Mouse (Mus musculus): ENCODE data around the gene Rad23a. TPM values are rescaled to one million over a fixed set of nuclear protein-coding genes. Genes with fewer than 3 reads are reported as not detected.

Rad23a gene
- polyA plus RNA-seq, 1 experiment from 2014 or later: 78.1 TPM

DNA sequence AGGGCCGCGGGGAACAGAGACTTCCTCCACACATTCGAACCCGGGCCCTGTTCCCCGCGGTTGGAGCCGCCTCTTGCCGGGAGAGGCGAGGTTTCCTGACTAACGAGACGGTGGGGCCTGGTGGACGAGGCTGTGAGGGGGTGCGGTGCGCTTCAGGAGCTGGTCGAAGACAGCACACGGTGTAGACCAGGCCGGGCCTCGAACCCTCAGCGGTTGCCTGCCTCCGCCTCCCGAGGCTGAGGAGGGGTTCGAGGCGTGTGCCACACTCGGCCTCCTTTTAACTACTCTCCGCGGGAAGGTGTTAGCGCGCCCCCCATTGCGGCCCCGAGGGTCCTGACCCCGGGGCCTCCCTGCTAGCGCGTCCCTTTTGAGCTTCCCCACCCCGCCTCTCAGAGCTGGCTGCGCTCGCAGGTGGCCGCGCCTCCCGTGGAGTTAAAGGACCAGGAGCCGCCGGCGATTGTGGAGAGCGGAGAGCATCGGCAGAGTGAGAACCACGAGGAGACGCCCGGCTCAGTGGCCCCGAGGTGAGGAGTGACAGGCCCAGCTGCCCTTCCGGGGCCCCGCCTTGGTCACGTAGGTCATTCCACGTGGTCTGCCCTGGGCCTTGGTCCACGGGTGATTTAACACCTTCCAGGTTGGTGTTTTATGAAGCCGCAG, 32.0 kb upstream of the Rad23a start:
- ATAC-seq (ENCODE audit: low read depth): peak; percentile 52
- Histone ChIP-seq H3K9me3 (ENCODE audit: control insufficient read depth, low read length) (no peaks in the 10 kb centered on the region), H3K36me3 (ENCODE audit: control insufficient read depth, insufficient read depth, low read length) (peaks cover 22% of the 10 kb centered on the region), H3K4me1 (ENCODE audit: control insufficient read depth, insufficient read depth, low read length) (no peaks in the 10 kb centered on the region; the same call in 1 of the 2 replicates), H3K27me3 (ENCODE audit: control insufficient read depth, insufficient read depth, low read length) (peaks cover 4% of the 10 kb centered on the region; the same call in 1 of the 2 replicates), H3K27ac (ENCODE audit: low read depth, low read length) (no peak overlapping the region), H3K4me2 (ENCODE audit: low read depth, low read length) (peak overlapping the region; percentile 71), H3K9ac (replicated peaks; ENCODE audit: low read depth, low read length) (peak overlapping the region; percentile 32), H3K4me3 (ENCODE audit: low read depth, low read length) (peak overlapping the region; percentile 32)
- 4% methylated on average over 49 of the region's 54 CpGs for WGBS

DNA sequence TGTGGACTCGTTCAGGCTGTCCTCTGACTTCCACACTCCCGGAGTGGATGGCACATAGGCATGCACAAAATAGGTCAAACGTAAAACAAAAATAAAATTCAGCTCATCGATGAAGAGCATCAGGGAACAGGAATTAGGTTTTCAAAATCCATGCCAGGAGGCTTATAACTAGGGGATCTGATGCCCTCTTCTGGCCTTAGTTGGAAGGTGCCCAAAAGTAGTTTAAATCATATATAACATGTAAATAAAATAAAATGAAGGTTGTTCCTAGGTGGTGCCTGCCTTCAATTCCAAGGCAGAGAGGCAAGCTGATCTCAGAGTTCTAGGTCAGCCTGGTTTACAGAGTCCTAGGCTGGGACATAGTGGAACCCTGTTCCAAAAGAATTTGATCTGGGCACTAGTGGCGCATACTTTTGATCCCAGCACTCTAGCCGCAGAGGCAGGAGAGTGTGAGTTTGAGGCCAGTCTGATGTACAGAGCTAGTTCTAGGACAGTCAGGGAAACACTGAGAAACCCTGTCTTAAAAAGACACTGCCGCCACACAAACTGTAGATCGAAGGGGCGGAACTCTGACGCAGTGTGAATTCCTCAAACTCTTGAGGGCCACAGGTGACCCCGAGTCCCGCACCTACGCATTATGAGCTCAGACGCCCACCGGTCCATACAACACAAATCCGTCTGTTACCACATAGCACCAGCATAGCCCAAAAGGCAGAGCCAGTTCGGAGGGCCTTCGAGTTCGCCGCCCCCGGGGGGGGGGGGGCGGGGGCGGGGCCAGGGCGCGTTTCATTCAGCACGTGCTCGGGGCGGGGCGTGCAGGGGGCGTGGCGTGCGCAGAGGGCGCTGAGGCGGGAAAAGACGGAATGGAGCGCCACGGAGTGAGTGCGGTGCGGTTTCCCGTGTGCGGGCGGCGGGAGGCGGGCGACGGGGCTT, 31.2 kb upstream of the Rad23a start, which contains the start of gene Syce2:
Gene Syce2 (plus strand): TSS at position 736 of the 933 bp plus-strand sequence.
- H3K4me1 ChIP-seq (ENCODE audit: control insufficient read depth, insufficient read depth, low read length): no peaks in the 10 kb centered on the region; the same call in 1 of the 2 replicates
- H3K36me3 ChIP-seq (ENCODE audit: control insufficient read depth, insufficient read depth, low read length): peaks cover 28% of the 10 kb centered on the region
- H3K4me3 ChIP-seq (ENCODE audit: low read depth, low read length): peak within 1 kb of the TSS; percentile 32
- no peaks in the 10 kb centered on the region for H3K9me3 ChIP-seq (ENCODE audit: control insufficient read depth, low read length)
- peak within 1 kb of the TSS; percentile 71 for H3K4me2 ChIP-seq (ENCODE audit: low read depth, low read length)
- ATAC-seq (ENCODE audit: low read depth): peak; percentile 69
- peak within 1 kb of the TSS; percentile 32 for H3K9ac ChIP-seq (replicated peaks; ENCODE audit: low read depth, low read length)
- H3K27ac ChIP-seq (ENCODE audit: low read depth, low read length): no peak within 1 kb of the TSS
- 21% methylated on average over 34 of the region's 46 CpGs for WGBS
- peaks cover 4% of the 10 kb centered on the region; the same call in 1 of the 2 replicates for H3K27me3 ChIP-seq (ENCODE audit: control insufficient read depth, insufficient read depth, low read length)

DNA sequence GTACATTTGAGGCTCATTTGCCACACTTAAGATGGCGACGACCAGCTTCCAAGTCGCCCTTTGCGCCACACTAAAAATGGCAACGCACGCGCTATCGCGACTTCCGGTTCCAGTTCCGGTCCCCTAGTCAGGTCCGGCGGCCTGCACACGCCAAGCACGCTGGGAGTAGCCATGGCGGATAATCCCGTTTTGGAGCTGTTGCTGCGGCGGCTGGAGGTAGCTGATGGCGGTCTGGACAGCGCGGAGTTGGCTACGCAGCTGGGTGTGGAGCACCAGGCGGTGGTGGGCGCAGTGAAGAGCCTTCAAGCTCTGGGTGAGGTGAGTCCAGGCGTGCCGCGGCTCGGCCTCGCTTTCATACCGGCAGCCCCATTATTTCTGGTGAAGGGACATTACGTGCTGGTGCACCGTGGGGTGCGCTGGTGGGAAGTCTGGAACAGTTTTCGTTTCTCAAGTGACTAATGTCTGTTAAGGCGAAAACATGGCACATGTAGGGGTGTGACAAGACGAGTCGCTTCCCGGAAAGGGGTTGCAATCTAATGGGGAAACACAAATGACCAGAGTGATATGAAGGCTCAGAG, 16.5 kb upstream of the Rad23a start, which contains the start of gene Farsa:
Gene Farsa (plus strand): TSS at position 126 of the 578 bp plus-strand sequence.
- ATAC-seq (ENCODE audit: low read depth): peak; percentile 94
- H3K36me3 ChIP-seq (ENCODE audit: control insufficient read depth, insufficient read depth, low read length): peaks cover 16% of the 10 kb centered on the region
- no peaks in the 10 kb centered on the region for H3K27me3 ChIP-seq (ENCODE audit: control insufficient read depth, insufficient read depth, low read length)
- peak within 1 kb of the TSS; percentile 76 for H3K4me3 ChIP-seq (ENCODE audit: low read depth, low read length)
- H3K4me1 ChIP-seq (ENCODE audit: control insufficient read depth, insufficient read depth, low read length): peaks cover 12% of the 10 kb centered on the region; the same call in 1 of the 2 replicates
- peak within 1 kb of the TSS; percentile 71 for H3K9ac ChIP-seq (replicated peaks; ENCODE audit: low read depth, low read length)
- H3K4me2 ChIP-seq (ENCODE audit: low read depth, low read length): peak within 1 kb of the TSS; percentile 89
- peak within 1 kb of the TSS; percentile 63 for H3K27ac ChIP-seq (ENCODE audit: low read depth, low read length)
- under 1% methylated on average over 39 of the region's 39 CpGs for WGBS
- no peaks in the 10 kb centered on the region for H3K9me3 ChIP-seq (ENCODE audit: control insufficient read depth, low read length)

DNA sequence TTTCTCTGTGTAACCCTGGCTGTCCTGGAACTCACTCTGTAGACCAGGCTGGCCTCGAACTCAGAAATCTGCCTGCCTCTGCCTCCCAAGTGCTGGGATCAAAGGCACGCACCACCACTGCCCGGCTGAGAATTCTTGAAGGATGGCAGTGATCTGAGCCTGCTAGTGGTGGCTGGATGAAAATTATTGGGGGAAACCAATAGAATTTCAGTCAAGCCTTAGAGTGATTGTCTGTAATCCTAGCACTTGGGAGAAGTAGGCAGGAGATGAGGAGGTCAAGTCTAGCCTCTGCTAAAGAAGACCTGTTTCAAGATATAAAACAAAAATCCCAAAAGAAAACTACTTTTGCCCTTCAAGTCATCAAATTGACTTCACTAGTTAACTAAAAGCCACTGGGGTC, 16.0 kb upstream of the Rad23a start:
- 95% methylated on average over 3 of the region's 3 CpGs for WGBS
- Histone ChIP-seq H3K27me3 (ENCODE audit: control insufficient read depth, insufficient read depth, low read length) (no peaks in the 10 kb centered on the region), H3K9ac (replicated peaks; ENCODE audit: low read depth, low read length) (no peak overlapping the region), H3K4me2 (ENCODE audit: low read depth, low read length) (no peak overlapping the region), H3K27ac (ENCODE audit: low read depth, low read length) (no peak overlapping the region), H3K9me3 (ENCODE audit: control insufficient read depth, low read length) (no peaks in the 10 kb centered on the region), H3K36me3 (ENCODE audit: control insufficient read depth, insufficient read depth, low read length) (peaks cover 11% of the 10 kb centered on the region), H3K4me3 (ENCODE audit: low read depth, low read length) (no peak overlapping the region), H3K4me1 (ENCODE audit: control insufficient read depth, insufficient read depth, low read length) (peaks cover 12% of the 10 kb centered on the region; the same call in 1 of the 2 replicates)
- peak; percentile 16; the same call in 1 of the 2 replicates for ATAC-seq (ENCODE audit: low read depth)

DNA sequence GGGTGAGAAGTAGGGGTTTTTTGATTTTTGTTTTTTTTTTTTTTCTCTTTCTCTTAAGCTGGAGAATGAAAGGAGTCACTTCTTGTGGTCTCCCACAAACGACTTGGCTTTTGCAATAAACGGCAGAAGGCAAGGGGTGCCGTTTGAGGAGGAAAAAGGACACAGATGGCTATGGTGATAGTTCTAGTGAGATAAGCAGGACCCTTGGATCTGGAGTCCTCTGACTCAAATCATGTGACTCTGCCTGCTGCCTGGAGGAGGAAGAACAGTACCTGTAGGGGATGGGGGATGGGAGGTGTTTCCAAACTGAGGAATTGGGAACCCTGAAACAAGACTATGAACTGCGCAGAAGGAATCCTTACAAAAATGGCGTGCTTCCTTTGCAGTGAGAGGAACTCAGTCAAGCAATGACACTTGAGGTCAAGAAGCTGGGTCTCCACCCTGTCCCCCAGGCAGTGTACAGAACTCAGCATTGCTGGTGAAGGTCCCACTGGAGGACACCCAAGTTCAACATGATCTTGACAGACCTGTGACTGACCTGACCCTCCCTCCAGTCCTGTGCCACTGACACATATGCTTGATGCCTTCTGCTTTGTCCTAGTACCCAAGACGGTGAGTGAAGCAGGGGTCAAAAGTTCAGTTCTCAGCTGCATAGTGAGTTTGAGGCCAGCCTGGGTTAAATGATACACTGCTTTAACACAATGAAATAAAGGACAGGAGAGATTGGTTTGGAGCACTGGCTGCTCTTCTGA, 7.4 kb upstream of the Rad23a start:
- no peak for ATAC-seq (ENCODE audit: low read depth)
- 46% methylated on average over 6 of the region's 6 CpGs for WGBS
- H3K9ac ChIP-seq (replicated peaks; ENCODE audit: low read depth, low read length): peak overlapping the region; percentile 97
- H3K27me3 ChIP-seq (ENCODE audit: control insufficient read depth, insufficient read depth, low read length): no peaks in the 10 kb centered on the region
- H3K9me3 ChIP-seq (ENCODE audit: control insufficient read depth, low read length): no peaks in the 10 kb centered on the region
- H3K4me2 ChIP-seq (ENCODE audit: low read depth, low read length): peak overlapping the region; percentile 77
- peak overlapping the region; percentile 82; the same call in 1 of the 2 replicates for H3K4me3 ChIP-seq (ENCODE audit: low read depth, low read length)
- peak overlapping the region; percentile 84; the same call in 1 of the 2 replicates for H3K27ac ChIP-seq (ENCODE audit: low read depth, low read length)
- H3K4me1 ChIP-seq (ENCODE audit: control insufficient read depth, insufficient read depth, low read length): peaks cover 21% of the 10 kb centered on the region
- peaks cover 23% of the 10 kb centered on the region for H3K36me3 ChIP-seq (ENCODE audit: control insufficient read depth, insufficient read depth, low read length)

DNA sequence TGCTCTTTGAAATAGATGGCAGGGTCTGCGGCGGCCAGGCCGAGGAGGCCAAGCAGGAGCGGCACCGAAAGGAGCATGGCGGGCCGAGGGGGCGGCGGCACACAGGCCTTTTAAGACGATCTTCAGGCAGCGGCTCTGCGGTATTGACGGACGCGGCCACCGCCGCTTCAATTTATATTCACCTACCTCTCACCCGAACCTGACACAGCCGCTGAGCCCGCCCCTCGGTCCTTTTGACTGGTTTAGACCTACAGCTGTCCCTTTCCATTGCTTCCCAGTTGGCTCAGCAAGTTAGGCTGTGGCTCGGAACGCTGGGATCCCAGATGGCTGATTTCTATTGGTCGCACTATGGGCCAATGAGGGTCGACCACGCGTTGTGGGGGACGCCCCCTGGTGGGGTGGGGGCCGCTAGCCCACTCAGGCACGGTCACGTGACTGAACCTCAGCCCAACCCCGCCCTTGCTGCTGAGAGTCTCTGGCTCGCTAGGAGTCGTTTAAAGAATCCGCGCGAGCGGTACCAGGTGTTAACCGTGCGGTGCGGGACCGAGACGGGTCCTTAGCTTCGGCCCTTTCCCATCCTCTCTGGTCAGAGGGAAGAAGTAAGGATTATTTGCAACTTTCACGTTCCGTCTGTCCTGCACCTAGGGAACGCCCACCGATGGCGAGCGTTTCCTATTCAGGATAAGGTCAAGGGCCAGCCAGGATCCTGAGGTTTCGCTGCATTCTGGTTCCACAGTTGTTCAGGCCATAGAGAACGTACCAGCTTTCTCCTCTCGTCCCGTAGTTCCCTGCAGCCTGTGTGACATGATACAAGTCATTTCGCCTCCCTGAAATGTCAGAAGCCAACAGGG, 6.5 kb upstream of the Rad23a start, which contains the start of gene Calr:
Gene Calr (minus strand): TSS at position 213 of the 851 bp plus-strand sequence.
- WGBS: under 1% methylated on average over 55 of the region's 55 CpGs

DNA sequence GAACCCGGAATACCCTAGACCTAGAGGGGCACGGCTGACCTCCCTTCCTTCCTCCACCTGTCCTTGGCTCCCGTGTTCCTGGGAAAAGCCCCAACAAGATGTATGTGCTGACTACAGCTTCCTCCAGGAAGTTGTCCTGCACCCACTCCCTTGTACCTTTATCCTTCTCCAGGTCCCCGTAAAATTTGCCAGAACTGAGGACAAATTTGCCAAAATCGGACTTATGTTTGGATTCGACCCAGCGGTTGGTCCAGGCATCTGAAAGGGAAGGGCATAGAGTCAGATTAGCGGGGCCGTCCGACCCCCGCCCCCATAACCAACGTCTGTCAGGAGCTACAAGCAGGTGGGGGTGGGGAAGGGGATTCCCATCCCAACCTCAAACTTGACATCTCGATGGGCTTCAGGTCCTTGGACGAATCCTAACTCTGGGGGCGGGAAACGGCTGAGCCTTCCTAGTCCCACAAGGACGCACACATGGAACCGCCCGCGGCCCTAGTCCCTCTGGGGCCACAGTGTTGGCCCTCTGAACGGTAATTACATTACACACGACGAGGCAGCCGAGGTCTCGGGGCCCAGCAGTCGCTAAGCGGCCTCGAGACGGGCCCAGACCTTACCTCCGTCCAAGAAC, 5.7 kb upstream of the Rad23a start:
- WGBS: under 1% methylated on average over 30 of the region's 30 CpGs
- H3K9ac ChIP-seq (replicated peaks; ENCODE audit: low read depth, low read length): peak overlapping the region; percentile 97

More for the DNA sequence above, 6.5 kb upstream of the Rad23a start, which contains the start of gene Calr:
- ATAC-seq (ENCODE audit: low read depth): peak; percentile 99
- Histone ChIP-seq H3K27me3 (ENCODE audit: control insufficient read depth, insufficient read depth, low read length) (no peaks in the 10 kb centered on the region), H3K4me1 (ENCODE audit: control insufficient read depth, insufficient read depth, low read length) (peaks cover 21% of the 10 kb centered on the region), H3K9ac (replicated peaks; ENCODE audit: low read depth, low read length) (peak within 1 kb of the TSS; percentile 97), H3K4me2 (ENCODE audit: low read depth, low read length) (peak within 1 kb of the TSS; percentile 77), H3K27ac (ENCODE audit: low read depth, low read length) (peak within 1 kb of the TSS; percentile 84), H3K36me3 (ENCODE audit: control insufficient read depth, insufficient read depth, low read length) (peaks cover 32% of the 10 kb centered on the region), H3K9me3 (ENCODE audit: control insufficient read depth, low read length) (no peaks in the 10 kb centered on the region), H3K4me3 (ENCODE audit: low read depth, low read length) (peak within 1 kb of the TSS; percentile 82)

More for the DNA sequence above, 5.7 kb upstream of the Rad23a start:
- Histone ChIP-seq H3K27ac (ENCODE audit: low read depth, low read length) (peak overlapping the region; percentile 73), H3K4me2 (ENCODE audit: low read depth, low read length) (peak overlapping the region; percentile 70), H3K36me3 (ENCODE audit: control insufficient read depth, insufficient read depth, low read length) (peaks cover 39% of the 10 kb centered on the region), H3K4me3 (ENCODE audit: low read depth, low read length) (peak overlapping the region; percentile 82), H3K4me1 (ENCODE audit: control insufficient read depth, insufficient read depth, low read length) (peaks cover 21% of the 10 kb centered on the region), H3K27me3 (ENCODE audit: control insufficient read depth, insufficient read depth, low read length) (no peaks in the 10 kb centered on the region), H3K9me3 (ENCODE audit: control insufficient read depth, low read length) (no peaks in the 10 kb centered on the region)
- peak; percentile 28 for ATAC-seq (ENCODE audit: low read depth)

Measured in neural tube, embryonic 14.5 days (tissue).